Mouse (Mus musculus) testis, adult 10 weeks (tissue): ENCODE measurements around the gene 4930433I11Rik. TPM values are rescaled to one million over a fixed set of nuclear protein-coding genes. Genes with fewer than 3 reads are reported as not detected.

ENCODE experiments used
- polyA plus RNA-seq: library from polyadenylated mRNA; stranded (reverse); fragments of 350-450 nt; fragmentation: Illumina TruSeq; extraction: RNeasy Lipid Tissue Mini Kit (QIAGEN cat#74804); gene quantifications from one replicate; pipeline ENCODE4 v1.2.3, GENCODE M21; 2014; ENCODE audit warnings: low read depth, low replicate concordance

The 4930433I11Rik gene
- 23.5 TPM for polyA plus RNA-seq

GRCm38 (mm10) chr7:40987243-40987642, at the start of gene 4930433I11Rik:
Gene 4930433I11Rik (plus strand): TSS chr7:40987543.

DNA sequence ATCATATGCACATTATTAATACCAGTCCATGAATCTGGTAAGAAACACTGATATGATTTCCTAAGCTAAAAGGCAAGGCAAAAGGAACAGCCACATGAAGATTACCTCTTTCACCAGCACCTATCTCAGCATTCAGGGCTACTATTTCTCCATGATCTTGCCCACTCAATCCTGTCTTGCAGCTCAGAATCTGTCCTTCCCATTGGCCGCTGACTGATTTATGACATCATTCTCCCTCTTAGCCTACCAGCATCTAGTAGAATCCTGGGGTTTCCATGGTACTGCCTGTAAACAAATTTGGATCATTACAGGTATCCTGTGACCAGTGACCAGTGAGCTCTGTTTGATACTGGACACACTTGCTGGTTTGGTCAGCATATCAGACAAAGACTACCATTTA, 45.1 kb downstream of the 4930433I11Rik start, which contains the start of gene Gm4884:
Gene Gm4884 (plus strand): TSS at position 301 of the 400 bp plus-strand sequence.

Other genes starting within 250 kb of the 4930433I11Rik start
- gene Vstm2b, start 89.2 kb upstream of the 4930433I11Rik start, polyA plus RNA-seq: 0.14 TPM
- gene Gm4884, start 45.2 kb downstream of the 4930433I11Rik start, polyA plus RNA-seq: 3.9 TPM
- gene Gm5592, start 166.3 kb downstream of the 4930433I11Rik start, polyA plus RNA-seq: 1.6 TPM